Mouse (Mus musculus) embryonic facial prominence, embryonic 13.5 days (tissue): Measurements from ENCODE around the gene Cradd. TPM values are rescaled to one million over a fixed set of nuclear protein-coding genes. Genes with fewer than 3 reads are reported as not detected.

ENCODE experiments used
- ATAC-seq: fragments of 200-750 bp; cut with Nextera tagmentation; 2 replicates; pipeline ENCODE4 v1.8.0; 2017; ENCODE audit warnings: low read depth; ENCODE audit not compliant: insufficient number of reproducible peaks, insufficient read depth, low FRiP score, low TSS enrichment
- H3K27ac ChIP-seq: fragments of 300-500 bp; sonication (generic); 2 replicates; pipeline ENCODE4 v1.5.1; 2015; ENCODE audit warnings: moderate library complexity, mild to moderate bottlenecking, inconsistent platforms
- H3K27me3 ChIP-seq: fragments of 300-500 bp; sonication (generic); 2 replicates; pipeline ENCODE4 v1.6.1; 2015; ENCODE audit warnings: mild to moderate bottlenecking, inconsistent platforms
- H3K36me3 ChIP-seq: fragments of 300-500 bp; sonication (generic); 2 replicates; pipeline ENCODE4 v1.6.1; 2015; ENCODE audit warnings: mild to moderate bottlenecking, inconsistent platforms
- H3K4me1 ChIP-seq: fragments of 300-500 bp; sonication (generic); 2 replicates; pipeline ENCODE4 v1.6.1; 2015; ENCODE audit warnings: inconsistent platforms
- H3K4me2 ChIP-seq: fragments of 300-500 bp; sonication (generic); 2 replicates; pipeline ENCODE4 v1.6.1; 2015; ENCODE audit warnings: moderate library complexity, mild to moderate bottlenecking, inconsistent platforms
- H3K4me3 ChIP-seq: fragments of 300-500 bp; sonication (generic); 2 replicates; pipeline ENCODE4 v1.5.1; 2015; ENCODE audit warnings: mild to moderate bottlenecking, inconsistent platforms
- H3K9ac ChIP-seq: fragments of 300-500 bp; sonication (generic); 2 replicates; pipeline ENCODE4 v1.6.1; 2015; ENCODE audit warnings: mild to moderate bottlenecking, inconsistent platforms
- H3K9me3 ChIP-seq: fragments of 300-500 bp; sonication (generic); 2 replicates; pipeline ENCODE4 v1.6.1; 2016; ENCODE audit warnings: inconsistent platforms
- WGBS: fragments of 180-500 bp; shearing (Covaris S2); methylation state at CpG from one replicate; pipeline ENCODE4 v1.1.7; 2015; ENCODE audit warnings: mixed read lengths; 5-methylcytosine and 5-hydroxymethylcytosine counted together
- polyA plus RNA-seq: library from polyadenylated mRNA; unstranded; fragments of >200 nt; fragmentation: Nextera tagmentation; extraction: Ambion mirVana; gene quantifications from 2 replicates; pipeline ENCODE4 v1.2.1, GENCODE M21; 2015

Cradd gene
- polyA plus RNA-seq, 1 experiment from 2014 or later = 10.4 TPM

DNA sequence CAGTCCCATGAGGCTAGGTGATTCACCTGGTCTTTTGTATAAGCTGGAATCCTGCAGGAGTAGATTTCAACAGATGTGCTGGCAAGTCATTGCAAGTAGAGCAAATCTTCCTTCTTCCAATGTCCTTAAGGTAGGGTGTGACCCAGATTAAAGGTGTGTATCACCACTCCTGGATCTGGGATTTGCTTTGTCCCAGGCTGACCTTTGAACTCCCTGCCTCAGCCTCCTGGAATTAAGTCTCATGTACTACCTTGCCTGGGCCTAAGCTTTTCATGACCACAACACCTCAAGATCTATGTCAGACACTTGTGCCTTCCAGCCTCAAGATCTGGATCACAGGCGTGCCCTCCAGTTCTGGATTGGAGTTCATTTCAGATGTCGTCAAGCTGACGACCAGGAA, 41.9 kb downstream of the Cradd start:
- H3K9me3 ChIP-seq = no peaks in the 10 kb centered on the region
- H3K9ac ChIP-seq = no peak overlapping the region
- no peaks in the 10 kb centered on the region for H3K27me3 ChIP-seq
- H3K4me1 ChIP-seq = no peaks in the 10 kb centered on the region
- no peak overlapping the region for H3K4me3 ChIP-seq
- no peak overlapping the region for H3K27ac ChIP-seq
- no peak for ATAC-seq
- H3K36me3 ChIP-seq = no peaks in the 10 kb centered on the region
- H3K4me2 ChIP-seq = no peak overlapping the region
- 67% methylated on average over 3 of the region's 3 CpGs for WGBS

DNA sequence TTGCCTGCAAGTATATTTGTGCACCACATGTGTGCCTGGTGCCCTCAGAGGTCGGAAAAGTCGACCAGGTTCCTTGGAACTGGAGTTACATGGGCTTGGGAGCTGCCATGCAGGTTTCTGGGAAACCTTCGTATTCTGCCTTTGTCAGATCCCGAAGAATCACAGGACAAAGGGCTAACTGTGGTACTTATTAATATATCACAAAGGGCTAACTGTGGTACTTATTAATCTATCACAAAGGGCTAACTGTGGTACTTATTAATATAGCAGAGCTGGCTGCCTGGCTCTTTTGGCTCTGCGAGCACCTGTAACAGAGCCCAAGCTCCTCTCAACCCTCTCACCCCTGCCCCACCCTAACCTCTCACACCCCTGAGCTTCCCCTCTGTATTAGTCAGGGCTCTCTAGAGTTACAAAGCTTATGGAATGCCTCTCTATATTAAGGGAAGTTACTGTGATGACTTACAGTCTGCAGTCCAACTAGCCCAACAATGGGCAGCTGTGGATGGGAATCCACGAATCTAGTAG, 42.4 kb downstream of the Cradd start:
- WGBS = 80% methylated on average over 6 of the region's 6 CpGs
- Histone ChIP-seq H3K9ac (no peak overlapping the region), H3K27ac (no peak overlapping the region), H3K4me1 (no peaks in the 10 kb centered on the region), H3K4me2 (no peak overlapping the region), H3K9me3 (no peaks in the 10 kb centered on the region), H3K4me3 (no peak overlapping the region), H3K27me3 (no peaks in the 10 kb centered on the region), H3K36me3 (no peaks in the 10 kb centered on the region)
- no peak for ATAC-seq

DNA sequence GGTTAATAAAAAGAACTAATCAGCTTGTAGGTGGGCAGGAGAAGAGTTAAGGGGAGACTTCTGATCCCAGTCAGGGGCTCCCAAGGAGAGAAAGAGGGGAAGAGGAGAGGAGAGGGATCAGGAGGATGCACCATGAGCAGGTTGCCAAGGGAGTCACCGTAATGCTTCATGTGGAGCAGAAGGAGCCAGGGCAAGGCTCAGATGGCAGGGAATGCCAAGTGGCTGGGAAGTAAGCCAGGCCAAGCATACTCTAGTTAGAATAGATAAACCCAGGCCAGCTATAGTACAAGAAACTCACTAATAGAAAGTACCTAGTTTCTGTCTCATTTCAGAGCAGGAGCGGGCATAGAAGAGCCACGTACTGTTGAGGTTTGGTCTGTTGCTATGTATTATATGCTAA, 43.6 kb downstream of the Cradd start:
- no peak overlapping the region for H3K4me2 ChIP-seq
- H3K36me3 ChIP-seq = no peaks in the 10 kb centered on the region
- no peak overlapping the region for H3K9ac ChIP-seq
- H3K27ac ChIP-seq = no peak overlapping the region
- H3K4me3 ChIP-seq = no peak overlapping the region
- no peak for ATAC-seq
- 90% methylated on average over 3 of the region's 3 CpGs for WGBS
- no peaks in the 10 kb centered on the region for H3K27me3 ChIP-seq
- no peaks in the 10 kb centered on the region for H3K4me1 ChIP-seq
- no peaks in the 10 kb centered on the region for H3K9me3 ChIP-seq

DNA sequence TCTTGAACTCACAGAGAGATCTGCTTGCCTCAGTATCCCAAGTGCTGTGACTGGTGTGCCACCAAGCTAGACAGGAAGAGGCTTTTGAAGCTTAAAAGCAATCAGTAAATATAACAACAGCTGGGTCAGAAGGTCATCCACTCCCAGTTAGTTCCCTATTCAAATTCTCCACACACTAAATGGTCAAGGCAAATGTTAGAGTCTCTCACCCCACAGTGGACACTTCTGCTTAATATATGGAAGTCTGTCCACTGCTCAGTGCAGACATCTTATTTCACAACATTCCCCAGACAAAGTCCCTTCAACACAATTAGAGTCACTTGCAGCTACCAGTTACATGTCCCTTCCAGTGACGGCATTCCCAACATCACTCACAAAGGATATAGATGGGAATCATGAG, 44.5 kb downstream of the Cradd start:
- Histone ChIP-seq H3K4me2 (no peak overlapping the region), H3K4me1 (no peaks in the 10 kb centered on the region), H3K27me3 (no peaks in the 10 kb centered on the region), H3K27ac (no peak overlapping the region), H3K36me3 (no peaks in the 10 kb centered on the region), H3K9ac (no peak overlapping the region), H3K4me3 (no peak overlapping the region), H3K9me3 (no peaks in the 10 kb centered on the region)
- 88% methylated on average over 1 of the region's 1 CpGs for WGBS
- no peak for ATAC-seq

DNA sequence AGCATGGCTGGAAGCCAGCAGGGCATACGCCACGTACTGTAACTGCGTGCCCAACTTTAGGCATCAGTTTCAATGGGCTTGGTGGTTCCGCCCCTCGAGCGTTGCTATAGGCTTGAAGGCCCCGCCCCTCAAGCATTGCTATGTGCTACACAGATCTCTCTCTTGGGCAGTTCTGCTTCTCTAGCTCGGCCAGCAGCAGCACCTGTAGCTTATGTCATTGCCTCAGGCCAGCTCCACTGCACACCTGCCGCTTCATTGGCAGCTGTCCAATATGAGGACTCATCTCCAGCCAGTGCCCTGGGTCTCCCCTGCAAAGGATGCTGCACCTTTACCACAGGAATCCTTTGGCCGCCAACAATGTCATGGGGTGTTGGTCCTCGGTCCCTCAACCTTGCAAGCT, 45.8 kb downstream of the Cradd start:
- Histone ChIP-seq H3K4me3 (no peak overlapping the region), H3K27me3 (no peaks in the 10 kb centered on the region), H3K9me3 (no peaks in the 10 kb centered on the region), H3K4me1 (no peaks in the 10 kb centered on the region), H3K4me2 (no peak overlapping the region), H3K9ac (no peak overlapping the region), H3K36me3 (no peaks in the 10 kb centered on the region), H3K27ac (no peak overlapping the region)
- 78% methylated on average over 11 of the region's 11 CpGs for WGBS
- ATAC-seq = 0 out of 2 replicates have a peak, but pooled peaks have one; percentile 52

DNA sequence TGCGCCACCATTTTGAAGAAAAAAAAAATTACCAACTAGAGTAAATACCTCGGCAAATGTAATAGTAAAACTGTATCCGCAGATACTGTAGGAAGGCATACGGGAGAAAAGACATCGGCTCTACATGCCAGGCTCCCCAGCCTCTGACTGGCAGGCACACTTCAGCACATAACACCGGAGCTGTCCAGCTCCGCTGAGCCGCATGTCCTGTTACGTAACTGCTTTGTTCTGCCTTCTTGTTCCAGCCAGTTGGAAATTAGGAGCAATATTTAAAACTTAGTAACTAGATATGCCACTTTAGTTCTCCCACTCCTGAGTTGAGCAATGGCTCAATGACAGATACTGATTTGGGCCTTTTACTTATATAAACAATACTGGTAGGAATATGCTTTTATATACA, 48.4 kb downstream of the Cradd start:
- H3K4me2 ChIP-seq = no peak overlapping the region
- WGBS = 88% methylated on average over 9 of the region's 9 CpGs
- no peak overlapping the region for H3K4me3 ChIP-seq
- no peak overlapping the region for H3K9ac ChIP-seq
- H3K27me3 ChIP-seq = no peaks in the 10 kb centered on the region
- no peak overlapping the region for H3K27ac ChIP-seq
- H3K9me3 ChIP-seq = no peaks in the 10 kb centered on the region
- ATAC-seq = no peak
- H3K36me3 ChIP-seq = no peaks in the 10 kb centered on the region
- no peaks in the 10 kb centered on the region for H3K4me1 ChIP-seq

DNA sequence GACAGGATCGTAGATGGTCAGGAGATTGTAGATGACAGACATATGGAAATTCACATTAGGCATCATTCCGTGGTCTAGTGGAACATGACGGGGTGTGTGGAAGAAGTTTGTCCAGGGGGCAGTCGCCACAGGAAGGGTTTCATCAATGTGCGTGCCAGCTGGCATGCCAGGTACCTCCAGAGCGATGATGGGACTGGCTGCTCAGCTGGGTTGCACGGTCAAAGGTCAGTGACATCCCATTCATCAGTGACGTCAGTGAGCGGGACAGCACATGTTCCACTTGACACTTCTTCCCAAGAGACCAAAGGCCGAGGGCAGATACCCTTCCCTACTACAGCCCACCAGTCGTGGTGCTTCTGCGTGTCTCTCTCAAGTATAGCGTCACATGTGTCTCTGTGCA, 50.7 kb downstream of the Cradd start:
- H3K9me3 ChIP-seq = no peaks in the 10 kb centered on the region
- H3K4me3 ChIP-seq = no peak overlapping the region
- no peaks in the 10 kb centered on the region for H3K4me1 ChIP-seq
- ATAC-seq = no peak
- 88% methylated on average over 13 of the region's 13 CpGs for WGBS
- H3K9ac ChIP-seq = no peak overlapping the region
- no peaks in the 10 kb centered on the region for H3K36me3 ChIP-seq
- H3K27me3 ChIP-seq = no peaks in the 10 kb centered on the region
- H3K4me2 ChIP-seq = no peak overlapping the region
- H3K27ac ChIP-seq = no peak overlapping the region

DNA sequence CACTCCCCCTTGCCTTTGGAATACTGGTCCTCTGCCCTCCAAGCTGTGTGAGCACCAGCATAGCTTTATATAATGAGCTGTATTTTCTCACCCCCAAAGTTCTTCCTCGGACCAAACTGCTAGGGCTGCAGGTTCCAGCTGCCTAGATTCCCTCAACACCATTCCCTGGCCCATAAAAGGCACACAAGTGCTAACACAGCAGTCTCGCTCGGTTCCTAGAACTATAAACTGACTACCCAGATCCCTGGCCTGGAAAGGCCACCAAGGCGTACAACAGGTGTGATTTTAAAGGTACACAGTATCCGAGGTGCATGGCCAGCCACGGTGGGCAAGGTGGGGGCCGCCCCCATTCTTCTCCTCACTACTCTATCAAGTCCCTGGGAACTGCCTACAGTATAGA, 54.8 kb downstream of the Cradd start:
- Histone ChIP-seq H3K4me2 (no peak overlapping the region), H3K4me3 (no peak overlapping the region), H3K4me1 (peaks cover 18% of the 10 kb centered on the region), H3K27ac (no peak overlapping the region), H3K27me3 (peaks cover 9% of the 10 kb centered on the region; the same call in 1 of the 2 replicates), H3K9ac (no peak overlapping the region), H3K9me3 (no peaks in the 10 kb centered on the region), H3K36me3 (no peaks in the 10 kb centered on the region)
- WGBS = 88% methylated on average over 7 of the region's 7 CpGs
- ATAC-seq = no peak

DNA sequence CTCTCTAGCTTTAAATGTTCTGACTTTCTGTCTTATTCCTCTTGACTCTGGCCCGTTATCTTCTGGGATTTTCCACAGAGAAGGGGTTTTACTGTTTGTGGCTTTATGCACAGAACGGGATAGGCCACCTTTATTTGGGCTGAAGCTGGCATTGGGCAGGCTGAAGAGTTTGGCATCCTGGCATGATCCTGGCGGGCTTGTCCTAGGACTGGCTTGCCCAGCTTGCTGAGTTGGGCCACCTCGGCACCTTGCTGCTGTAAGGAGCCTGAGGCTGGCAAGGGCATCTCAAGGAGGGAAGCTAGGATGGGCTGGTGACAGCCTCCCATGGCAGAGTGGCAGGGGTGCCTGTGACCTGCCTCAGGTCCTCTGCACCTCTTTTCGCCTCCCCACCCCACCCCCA, 55.6 kb downstream of the Cradd start:
- Histone ChIP-seq H3K4me3 (no peak overlapping the region), H3K27me3 (peaks cover 11% of the 10 kb centered on the region; the same call in 1 of the 2 replicates), H3K27ac (no peak overlapping the region), H3K4me1 (peaks cover 21% of the 10 kb centered on the region), H3K4me2 (no peak overlapping the region), H3K9me3 (no peaks in the 10 kb centered on the region), H3K9ac (no peak overlapping the region), H3K36me3 (no peaks in the 10 kb centered on the region)
- 85% methylated on average over 5 of the region's 5 CpGs for WGBS
- no peak for ATAC-seq

DNA sequence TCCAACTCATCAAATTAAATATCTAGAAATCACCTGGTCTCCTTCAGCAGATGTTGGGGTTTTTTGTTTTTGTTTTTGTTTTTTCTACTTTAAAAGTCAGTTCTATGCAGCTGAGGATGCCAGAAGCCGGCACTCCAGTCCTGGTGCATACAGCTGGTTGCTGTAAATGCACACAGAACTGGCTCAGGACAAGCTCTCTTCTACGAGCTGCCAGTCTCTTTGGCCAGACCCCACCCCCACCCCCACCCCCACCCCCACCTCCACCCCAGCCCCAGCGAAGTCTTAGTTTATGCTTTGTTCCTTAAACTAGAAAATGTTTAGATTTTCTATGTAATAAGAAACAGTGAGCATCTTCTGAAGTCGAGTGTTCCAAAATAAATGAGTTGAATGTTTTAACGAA, 57.0 kb downstream of the Cradd start:
- Histone ChIP-seq H3K9ac (no peak overlapping the region), H3K36me3 (no peaks in the 10 kb centered on the region), H3K4me1 (peaks cover 31% of the 10 kb centered on the region), H3K27ac (no peak overlapping the region), H3K27me3 (peaks cover 21% of the 10 kb centered on the region; the same call in 1 of the 2 replicates), H3K4me3 (no peak overlapping the region), H3K4me2 (no peak overlapping the region), H3K9me3 (no peaks in the 10 kb centered on the region)
- 23% methylated on average over 5 of the region's 5 CpGs for WGBS
- no peak for ATAC-seq

DNA sequence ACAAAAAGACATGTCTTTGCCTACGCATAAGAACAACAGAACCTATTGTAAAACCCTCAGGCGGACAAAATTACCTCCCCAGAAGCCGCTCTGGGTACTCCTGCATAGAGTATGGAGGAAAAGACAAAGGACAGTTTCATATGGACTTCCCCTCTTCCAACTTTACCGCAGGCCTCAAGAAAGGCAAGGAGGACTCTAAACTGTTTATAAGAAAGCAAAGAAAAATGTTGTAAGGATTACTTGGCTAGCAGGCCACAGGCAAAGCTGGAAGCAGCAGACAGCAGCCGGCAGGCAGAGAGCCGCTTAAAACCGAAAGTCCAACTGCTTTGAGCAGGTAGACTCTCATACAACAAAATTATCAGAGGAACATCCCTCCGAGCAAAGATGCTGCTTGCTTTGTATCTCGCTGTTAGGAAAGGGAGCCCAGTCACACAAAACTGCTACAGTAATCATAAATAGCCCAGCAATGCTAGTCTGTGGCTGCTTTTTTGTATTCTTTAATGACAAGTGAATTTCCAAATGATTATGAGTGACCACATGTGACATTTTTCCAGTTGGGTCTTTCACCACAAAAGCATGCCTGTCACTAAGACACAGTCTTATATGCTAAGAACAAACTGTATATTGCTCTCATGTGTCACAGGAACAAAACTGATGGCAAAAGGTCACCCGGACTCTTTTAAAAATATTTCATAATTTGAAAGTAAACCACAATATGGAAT, 57.7 kb downstream of the Cradd start:
- Histone ChIP-seq H3K27ac (peak overlapping the region; percentile 33; the same call in 1 of the 2 replicates), H3K9me3 (no peaks in the 10 kb centered on the region), H3K27me3 (peaks cover 21% of the 10 kb centered on the region; the same call in 1 of the 2 replicates), H3K4me2 (peak overlapping the region; percentile 31), H3K9ac (0 out of 2 replicates have a peak overlapping the region, but pooled peaks have one; percentile 1), H3K4me1 (peaks cover 31% of the 10 kb centered on the region), H3K4me3 (peak overlapping the region; percentile 9; the same call in 1 of the 2 replicates), H3K36me3 (no peaks in the 10 kb centered on the region)
- 47% methylated on average over 10 of the region's 10 CpGs for WGBS
- ATAC-seq = no peak

DNA sequence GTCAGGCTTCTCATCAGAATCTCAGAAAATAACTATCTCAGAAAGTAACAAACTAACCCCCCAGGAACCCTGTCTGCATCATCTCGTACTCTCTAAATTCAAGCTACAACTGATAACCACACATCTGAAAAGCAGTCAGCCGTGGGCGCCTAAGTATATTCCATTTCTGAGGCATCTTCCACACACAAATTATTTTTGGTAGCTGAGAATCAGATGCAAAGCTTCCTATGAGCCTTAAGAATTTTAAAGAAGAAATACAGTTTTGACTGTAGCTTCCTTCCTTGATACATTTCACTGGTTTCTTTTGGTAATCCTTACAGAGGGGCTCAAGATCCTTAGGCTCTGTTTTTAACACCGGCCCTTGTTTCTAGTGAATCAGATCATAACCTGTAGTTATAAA, 58.4 kb downstream of the Cradd start:
- 57% methylated on average over 4 of the region's 4 CpGs for WGBS
- no peaks in the 10 kb centered on the region for H3K36me3 ChIP-seq
- H3K9ac ChIP-seq = 0 out of 2 replicates have a peak overlapping the region, but pooled peaks have one; percentile 76
- peak overlapping the region; percentile 33; the same call in 1 of the 2 replicates for H3K27ac ChIP-seq
- peak overlapping the region; percentile 86 for H3K4me2 ChIP-seq
- ATAC-seq = no peak
- peaks cover 31% of the 10 kb centered on the region for H3K4me1 ChIP-seq
- no peaks in the 10 kb centered on the region for H3K9me3 ChIP-seq
- no peak overlapping the region for H3K4me3 ChIP-seq
- H3K27me3 ChIP-seq = peaks cover 21% of the 10 kb centered on the region; the same call in 1 of the 2 replicates
